Mouse (Mus musculus): ENCODE data around the gene Fam13a.

- TF ChIP-seq CTCF (IDR thresholded peaks at IDR 0.05; ENCODE audit: borderline replicate concordance, insufficient read depth, low read length) = no peak
- TF ChIP-seq POLR2A (IDR thresholded peaks at IDR 0.05; ENCODE audit: low read depth, low read length) = no peak
These were observed 56.1 kb downstream of the Fam13a start for GRCm38 (mm10) chr6:58968272-58968671.
